Mouse (Mus musculus) adrenal gland (tissue): ENCODE measurements around the gene Apbb2.
"Not testable (repeated sequence)": the region's sequence is repeated elsewhere in the genome, so short reads cannot be mapped to it uniquely, and the experiment has no call there.

Source experiments
- intact Hi-C: fragments of 180-260 bp; cut with DNase I; formaldehyde crosslinking; loops from one replicate; pipeline ENCODE4 v1.15.1; 2025

The Apbb2 gene

DNA sequence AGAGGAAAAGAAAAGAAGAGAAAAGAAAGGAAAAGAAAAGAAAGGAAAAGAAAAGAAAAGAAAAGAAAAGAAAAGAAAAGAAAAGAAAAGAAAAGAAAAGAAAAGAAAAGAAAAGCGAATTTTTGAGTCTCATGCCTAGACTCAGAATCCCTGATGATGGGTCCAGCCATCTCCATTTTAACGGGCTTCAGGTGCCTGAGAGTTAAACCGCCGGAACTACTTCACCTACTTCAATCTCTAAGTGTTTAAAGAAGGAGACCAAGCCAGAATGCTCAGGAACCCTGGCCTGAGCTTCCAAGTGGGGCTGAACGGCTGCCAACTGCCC lies 359.2 kb downstream of the Apbb2 start:
- intact Hi-C loops, result not testable (repeated sequence)

DNA sequence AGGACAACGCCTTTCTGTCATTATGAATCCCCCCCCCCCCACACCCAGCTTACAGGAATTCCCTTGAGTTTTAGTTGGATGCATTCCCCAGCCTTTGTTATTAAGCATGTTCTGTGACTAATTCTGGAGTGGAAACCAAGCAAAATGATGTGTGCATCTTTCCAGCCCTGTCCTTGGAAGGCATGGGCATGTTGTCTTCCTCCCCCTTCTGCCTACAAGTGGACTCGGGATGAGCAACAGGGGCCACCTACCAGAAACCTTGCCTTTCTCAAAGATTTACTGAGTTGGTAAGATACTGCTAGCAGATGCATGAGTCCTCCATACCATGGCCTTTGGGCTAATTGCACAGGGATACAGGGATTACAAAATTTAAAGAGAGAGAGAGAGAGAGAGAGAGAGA lies 359.6 kb downstream of the Apbb2 start:
- intact Hi-C loops, result no loop called here

DNA sequence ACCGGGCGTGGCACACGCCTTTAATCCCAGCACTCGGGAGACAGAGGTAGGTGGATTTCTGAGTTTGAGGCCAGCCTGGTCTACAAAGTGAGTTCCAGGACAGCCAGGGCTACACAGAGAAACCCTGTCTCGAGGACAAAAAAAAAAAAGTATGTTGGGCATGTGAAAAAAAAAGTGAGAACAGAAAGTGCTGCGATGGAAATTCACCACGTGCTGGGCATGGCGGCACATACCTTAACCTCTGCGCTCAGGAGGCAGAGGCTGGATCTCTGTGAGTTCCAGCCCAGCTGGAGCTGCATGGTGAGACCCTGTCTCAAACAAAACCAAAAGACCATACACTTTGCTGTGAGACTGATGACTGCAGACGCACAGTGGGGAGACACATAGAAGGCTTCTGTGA lies 363.5 kb downstream of the Apbb2 start:
- intact Hi-C loops, result no loop called here

DNA sequence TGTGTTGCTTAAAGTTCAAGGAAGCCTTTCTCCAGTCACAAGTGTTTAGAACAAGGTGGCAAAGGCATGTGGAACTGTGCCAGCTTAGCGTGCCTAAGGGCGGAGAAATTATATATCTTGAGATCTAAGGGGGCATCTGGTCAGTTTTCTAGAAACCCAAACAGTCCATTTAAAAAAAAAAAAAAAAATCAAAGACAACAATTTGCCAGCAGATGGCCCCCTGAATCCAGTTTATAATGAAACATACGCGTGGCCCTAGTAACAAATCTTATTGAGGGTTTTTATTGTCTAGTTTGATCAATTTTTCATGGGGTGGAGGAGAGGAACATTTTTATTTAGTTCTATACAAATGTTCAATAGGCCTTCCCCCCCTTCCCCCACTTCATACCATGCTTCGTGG lies 365.4 kb downstream of the Apbb2 start:
- intact Hi-C loops, result no loop called here
